Mouse (Mus musculus) urinary bladder, adult 18-20 months (tissue): ENCODE measurements around the gene Eapp.
A peak's percentile ranks its signal among the peaks of the same experiment; 100 is the strongest.
"Not testable (repeated sequence)": the region's sequence is repeated elsewhere in the genome, so short reads cannot be mapped to it uniquely, and the experiment has no call there.

Experiments
- DNase-seq, 2 experiments: peaks; one replicate each; pipeline ENCODE4 v3.0.0; 2022; ENCODE audit warnings: low spot score in 2 of 2, mixed read lengths in 2 of 2

Eapp gene

GRCm38 (mm10) chr12:54695511-54696241, at the start of gene Eapp:
TSS of gene Eapp (minus strand) at chr12:54695897.
- DNase-seq, result peak; percentile 89 to 95

- DNase-seq, result not testable (repeated sequence)
Observed at GRCm38 (mm10) chr12:54738661-54739243, 43.1 kb upstream of the Eapp start.

GRCm38 (mm10) chr12:54737891-54738660, 42.4 kb upstream of the Eapp start:
- DNase-seq, result not testable (repeated sequence)

GRCm38 (mm10) chr12:54734307-54735131, 38.8 kb upstream of the Eapp start:
- not testable (repeated sequence) for DNase-seq

- DNase-seq, result not testable (repeated sequence)
Observed at GRCm38 (mm10) chr12:54729140-54730059, 33.7 kb upstream of the Eapp start.

- DNase-seq, result not testable (repeated sequence)
Observed at GRCm38 (mm10) chr12:54718871-54719786, 23.4 kb upstream of the Eapp start.

- DNase-seq, result not testable (repeated sequence)
Observed at GRCm38 (mm10) chr12:54717516-54717915, 21.8 kb upstream of the Eapp start.

GRCm38 (mm10) chr12:54713822-54714626, 18.3 kb upstream of the Eapp start:
- not testable (repeated sequence) for DNase-seq

- DNase-seq, result not testable (repeated sequence)
Observed at GRCm38 (mm10) chr12:54710494-54710879, 14.8 kb upstream of the Eapp start.

- DNase-seq, result not testable (repeated sequence)
Observed at GRCm38 (mm10) chr12:54709691-54710493, 14.2 kb upstream of the Eapp start.

- DNase-seq, result no peak
Observed at GRCm38 (mm10) chr12:54699394-54699793, 3.7 kb upstream of the Eapp start.

- no peak for DNase-seq
Observed at GRCm38 (mm10) chr12:54697791-54698250, 2.1 kb upstream of the Eapp start.

GRCm38 (mm10) chr12:54697003-54697597, 1.4 kb upstream of the Eapp start:
- no peak for DNase-seq

- peak; percentile 78 to 90 for DNase-seq
Observed at GRCm38 (mm10) chr12:54696242-54697002, 725 bp upstream of the Eapp start.

GRCm38 (mm10) chr12:54694847-54695510, 718 bp downstream of the Eapp start:
- no peak for DNase-seq

- no peak for DNase-seq
Observed at GRCm38 (mm10) chr12:54689082-54689481, 6.6 kb downstream of the Eapp start.
